Mouse (Mus musculus): ENCODE measurements at regions not wholly inside any gene's neighbourhood (a gene's known extent, or its start where the extent isn't known, plus 50 kb on each side); places are given as distances from the start of the nearest gene placed in this dataset.

DNA sequence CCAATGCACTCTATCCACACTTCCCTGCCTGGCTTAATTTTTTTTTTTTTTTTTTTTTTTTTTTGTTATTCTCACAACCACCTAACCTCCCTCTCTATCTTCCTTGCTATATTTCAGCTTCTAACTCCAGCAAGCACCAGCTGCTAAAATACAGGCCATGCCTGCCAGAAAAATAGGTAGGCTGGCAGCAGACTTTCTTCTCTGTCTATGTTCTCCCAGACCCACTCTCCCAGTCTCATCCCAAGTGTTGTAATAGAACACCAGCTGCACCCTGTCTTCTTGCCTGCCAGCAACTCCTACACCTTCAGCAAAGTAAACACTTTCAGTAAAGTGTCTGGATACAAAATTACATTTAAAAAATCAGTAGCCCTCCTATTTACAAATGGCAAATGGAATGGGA, 1041.8 kb downstream of the Pcdh19 start:
- TF ChIP-seq EP300 (IDR thresholded peaks at IDR 0.05; ENCODE audit: low read depth in 1 of 2, low read length in 2 of 2), result no peak
- no peak for TF ChIP-seq TAL1 (IDR thresholded peaks at IDR 0.05; ENCODE audit: low read length)
- no peak for TF ChIP-seq CTCF (IDR thresholded peaks at IDR 0.05 in 2 of 3, conservative IDR thresholded peaks at IDR 0.05 in 1 of 3; ENCODE audit: control insufficient read depth in 1 of 3, insufficient read depth in 1 of 3, low read depth in 2 of 3, low read length in 3 of 3, poor library complexity in 1 of 3, severe bottlenecking in 1 of 3)

All from MEL (cell line).